Mouse (Mus musculus) hindbrain, embryonic 14.5 days (tissue): ENCODE data around the gene Stx7. TPM values are rescaled to one million over a fixed set of nuclear protein-coding genes. Genes with fewer than 3 reads are reported as not detected.

Source experiments
- ATAC-seq: fragments of 200-750 bp; cut with Nextera tagmentation; 2 replicates; pipeline ENCODE4 v1.8.0; 2017; ENCODE audit warnings: moderate number of reproducible peaks, mild to moderate bottlenecking, moderate TSS enrichment, moderate library complexity; ENCODE audit not compliant: low FRiP score
- DNase-seq: peaks from one replicate; pipeline ENCODE4 v3.0.0-alpha.2; 2015; ENCODE audit warnings: low spot score
- H3K27ac ChIP-seq: fragments of 300-500 bp; sonication (generic); 2 replicates; pipeline ENCODE4 v1.5.1; 2014; ENCODE audit warnings: mild to moderate bottlenecking, moderate library complexity
- H3K27me3 ChIP-seq: fragments of 300-500 bp; sonication (generic); 2 replicates; pipeline ENCODE4 v1.6.1; 2014; ENCODE audit warnings: mild to moderate bottlenecking, low read length, mixed read lengths; ENCODE audit not compliant: control insufficient read depth, insufficient read depth
- H3K36me3 ChIP-seq: fragments of 300-500 bp; sonication (generic); replicated peaks from 2 replicates; pipeline ENCODE4 v1.6.1; 2014; ENCODE audit not compliant: control insufficient read depth, insufficient read depth
- H3K4me1 ChIP-seq: fragments of 300-500 bp; sonication (generic); replicated peaks from 2 replicates; pipeline ENCODE4 v1.6.1; 2014; ENCODE audit warnings: antibody characterized with exemption, low read length, mixed read lengths; ENCODE audit not compliant: control insufficient read depth, insufficient read depth
- H3K4me2 ChIP-seq: fragments of 300-500 bp; sonication (generic); replicated peaks from 2 replicates; pipeline ENCODE4 v1.6.1; 2014; ENCODE audit warnings: mild to moderate bottlenecking, moderate library complexity
- H3K4me3 ChIP-seq: fragments of 300-500 bp; sonication (generic); replicated peaks from 2 replicates; pipeline ENCODE4 v1.5.1; 2014; ENCODE audit warnings: mild to moderate bottlenecking, low read length
- H3K9ac ChIP-seq: fragments of 300-500 bp; sonication (generic); 2 replicates; pipeline ENCODE4 v1.6.1; 2014
- H3K9me3 ChIP-seq: fragments of 300-500 bp; sonication (generic); 2 replicates; pipeline ENCODE4 v1.6.1; 2016; ENCODE audit warnings: low read length; ENCODE audit not compliant: control insufficient read depth
- WGBS: fragments of 180-500 bp; shearing (Covaris S2); extraction: QIAGEN DNeasy Blood & Tissue Kit; methylation state at CpG from one replicate; pipeline ENCODE4 v1.1.7; 2014; 5-methylcytosine and 5-hydroxymethylcytosine counted together
- polyA plus RNA-seq: library from polyadenylated mRNA; unstranded; fragments of >200 nt; fragmentation: Nextera tagmentation; extraction: Ambion mirVana; gene quantifications from 2 replicates; pipeline ENCODE4 v1.2.1, GENCODE M21; 2014

Gene Stx7
- polyA plus RNA-seq, 1 experiment from 2014 or later: 355 TPM

DNA sequence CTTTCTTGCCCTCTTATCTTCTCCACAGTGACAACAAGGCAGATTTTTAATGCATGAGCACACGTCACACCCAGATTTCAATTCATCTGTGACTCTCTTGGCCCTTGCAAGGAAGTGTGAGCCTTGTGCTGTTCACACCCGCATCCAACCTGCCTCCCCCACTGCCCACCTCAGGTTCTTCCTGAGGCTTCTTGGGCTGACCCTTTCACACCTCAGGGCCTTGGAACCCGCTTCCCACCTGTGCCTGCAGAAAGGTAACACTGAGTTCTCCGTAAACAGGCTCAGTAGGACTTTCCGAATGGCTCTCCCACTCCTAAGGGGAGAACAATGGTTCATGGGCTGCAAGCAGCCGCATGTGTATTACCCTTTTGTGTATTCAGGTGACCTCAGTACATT lies 15.8 kb downstream of the Stx7 start:
- H3K36me3 ChIP-seq: no peaks in the 10 kb centered on the region
- ATAC-seq (0 out of 2 replicates have a peak, but pooled peaks have one; percentile 7), DNase-seq (no peak)
- H3K9ac ChIP-seq: no peak overlapping the region
- no peak overlapping the region for H3K4me2 ChIP-seq
- H3K9me3 ChIP-seq: no peaks in the 10 kb centered on the region
- 43% methylated on average over 6 of the region's 6 CpGs for WGBS
- peaks cover 22% of the 10 kb centered on the region for H3K4me1 ChIP-seq
- H3K27ac ChIP-seq: no peak overlapping the region
- no peak overlapping the region for H3K4me3 ChIP-seq
- no peaks in the 10 kb centered on the region for H3K27me3 ChIP-seq

DNA sequence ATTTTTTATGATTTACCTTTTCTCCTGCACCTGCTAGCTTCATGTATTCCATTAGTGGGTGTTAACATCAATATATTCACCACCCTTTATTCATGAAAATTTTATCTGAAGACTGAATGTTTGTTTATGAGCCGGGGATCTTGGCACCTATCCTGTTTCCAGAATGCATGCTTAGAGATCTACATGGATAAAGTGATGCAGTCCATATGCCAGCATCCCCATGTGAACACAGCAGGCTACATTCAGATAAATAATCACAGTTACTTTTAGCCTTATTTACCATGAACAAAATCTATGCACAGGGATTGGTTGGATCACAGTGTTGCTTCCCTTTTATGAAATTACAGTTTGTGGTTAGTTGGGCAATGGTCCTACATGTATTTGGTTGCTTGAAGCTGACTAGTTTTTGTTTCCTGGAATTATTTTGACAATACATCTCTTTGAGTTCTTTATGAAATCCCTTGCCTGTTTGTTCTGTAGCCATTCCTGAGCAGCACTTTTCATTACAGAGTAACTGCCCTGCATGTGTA lies 16.5 kb downstream of the Stx7 start:
- no peak for DNase-seq

DNA sequence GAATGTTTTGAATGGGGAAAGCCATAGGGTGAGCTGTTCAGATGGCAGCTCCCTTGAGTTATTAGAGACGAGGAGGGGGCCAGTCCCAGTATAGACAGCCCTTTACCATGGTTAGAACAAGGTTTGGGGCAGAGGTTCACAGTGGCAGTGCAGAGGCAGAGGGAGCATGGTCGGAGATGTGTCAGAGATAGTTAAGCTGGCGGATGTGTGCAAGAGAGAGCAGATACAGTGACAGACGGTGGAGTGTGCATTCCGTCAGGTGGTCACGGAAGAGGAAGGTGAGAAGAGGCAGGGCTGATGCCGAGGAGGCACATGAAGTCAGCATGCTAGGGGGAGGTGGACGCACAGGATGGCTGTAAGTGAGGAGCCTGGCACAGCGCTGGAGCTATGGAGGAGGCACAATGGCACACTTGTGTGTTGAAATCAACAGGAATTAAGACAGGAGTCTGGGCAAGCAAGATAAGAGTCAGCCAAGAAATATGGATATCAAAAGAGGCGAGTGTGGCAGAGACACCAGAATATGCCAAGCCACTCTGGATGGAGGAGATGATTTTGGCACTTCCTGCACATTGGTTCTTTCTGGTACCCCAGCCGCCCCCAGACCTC lies 19.0 kb downstream of the Stx7 start:
- peaks cover 22% of the 10 kb centered on the region for H3K4me1 ChIP-seq
- no peak for DNase-seq
- no peak overlapping the region for H3K9ac ChIP-seq
- H3K9me3 ChIP-seq: no peaks in the 10 kb centered on the region
- WGBS: 91% methylated on average over 11 of the region's 11 CpGs
- no peak overlapping the region for H3K4me3 ChIP-seq
- H3K4me2 ChIP-seq: no peak overlapping the region
- ATAC-seq: no peak; the same call in 1 of the 2 replicates
- H3K27me3 ChIP-seq: no peaks in the 10 kb centered on the region
- no peak overlapping the region for H3K27ac ChIP-seq
- no peaks in the 10 kb centered on the region for H3K36me3 ChIP-seq

More for the DNA sequence above, 16.5 kb downstream of the Stx7 start:
- Histone ChIP-seq H3K9me3 (no peaks in the 10 kb centered on the region), H3K36me3 (no peaks in the 10 kb centered on the region), H3K4me1 (peaks cover 22% of the 10 kb centered on the region), H3K9ac (no peak overlapping the region), H3K27ac (no peak overlapping the region), H3K27me3 (no peaks in the 10 kb centered on the region), H3K4me3 (no peak overlapping the region), H3K4me2 (no peak overlapping the region)
- 32% methylated on average over 1 of the region's 1 CpGs for WGBS
- ATAC-seq: no peak

DNA sequence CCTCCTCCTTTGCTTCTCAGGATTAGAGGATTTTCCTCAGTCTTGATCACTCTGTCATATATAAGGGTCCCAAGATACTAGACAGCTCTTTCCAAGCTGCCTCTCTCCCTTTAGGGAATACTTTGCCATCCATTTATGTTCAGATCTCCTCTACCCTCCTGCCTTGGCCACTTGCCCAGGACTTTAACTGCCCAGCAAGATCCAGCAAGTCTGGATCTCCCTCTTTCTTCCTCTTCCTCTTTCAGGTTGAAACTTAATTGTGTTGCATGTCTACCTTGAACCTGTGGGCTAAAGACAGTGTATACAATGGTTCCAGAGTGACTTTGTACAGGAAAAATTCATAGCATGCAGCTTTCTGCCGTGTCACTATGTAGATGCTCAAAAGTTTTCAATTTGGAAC lies 19.8 kb downstream of the Stx7 start:
- H3K4me1 ChIP-seq: peaks cover 21% of the 10 kb centered on the region
- H3K4me2 ChIP-seq: no peak overlapping the region
- ATAC-seq: no peak
- H3K9ac ChIP-seq: no peak overlapping the region
- no peak for DNase-seq
- H3K27ac ChIP-seq: no peak overlapping the region
- H3K27me3 ChIP-seq: no peaks in the 10 kb centered on the region
- H3K9me3 ChIP-seq: no peaks in the 10 kb centered on the region
- 97% methylated on average over 1 of the region's 1 CpGs for WGBS
- no peak overlapping the region for H3K4me3 ChIP-seq
- H3K36me3 ChIP-seq: no peaks in the 10 kb centered on the region

DNA sequence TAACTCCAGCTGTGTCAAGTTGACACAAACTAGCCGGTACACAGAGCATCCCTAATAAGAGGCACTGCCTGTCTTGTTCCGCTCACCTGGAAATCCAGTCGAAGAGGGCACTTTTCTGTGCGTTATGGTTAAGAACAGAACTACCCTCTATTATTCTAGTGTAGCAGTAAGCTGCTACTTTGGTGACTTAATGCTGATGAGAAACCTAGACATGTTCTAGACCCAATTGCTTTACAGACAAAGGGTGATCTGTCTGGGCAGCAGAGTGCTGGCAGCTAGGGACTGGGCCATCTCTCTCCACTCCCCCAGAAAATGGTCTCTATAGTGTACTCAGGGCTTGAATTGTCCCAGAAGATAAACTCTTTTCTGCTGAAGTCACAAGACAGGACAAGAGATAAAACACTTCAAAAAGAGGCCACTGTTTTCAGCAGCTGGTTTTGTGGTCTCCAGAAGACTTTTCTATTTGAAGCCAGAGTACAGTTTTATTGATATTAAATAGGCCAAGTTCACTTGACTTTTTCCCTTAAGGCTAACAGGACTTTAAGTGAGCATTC lies 22.9 kb downstream of the Stx7 start:
- Histone ChIP-seq H3K9me3 (no peaks in the 10 kb centered on the region), H3K4me3 (no peak overlapping the region), H3K4me2 (no peak overlapping the region), H3K27ac (no peak overlapping the region), H3K4me1 (no peaks in the 10 kb centered on the region), H3K27me3 (no peaks in the 10 kb centered on the region), H3K36me3 (no peaks in the 10 kb centered on the region), H3K9ac (no peak overlapping the region)
- WGBS: 88% methylated on average over 4 of the region's 4 CpGs
- DNase-seq: no peak
- ATAC-seq: no peak

DNA sequence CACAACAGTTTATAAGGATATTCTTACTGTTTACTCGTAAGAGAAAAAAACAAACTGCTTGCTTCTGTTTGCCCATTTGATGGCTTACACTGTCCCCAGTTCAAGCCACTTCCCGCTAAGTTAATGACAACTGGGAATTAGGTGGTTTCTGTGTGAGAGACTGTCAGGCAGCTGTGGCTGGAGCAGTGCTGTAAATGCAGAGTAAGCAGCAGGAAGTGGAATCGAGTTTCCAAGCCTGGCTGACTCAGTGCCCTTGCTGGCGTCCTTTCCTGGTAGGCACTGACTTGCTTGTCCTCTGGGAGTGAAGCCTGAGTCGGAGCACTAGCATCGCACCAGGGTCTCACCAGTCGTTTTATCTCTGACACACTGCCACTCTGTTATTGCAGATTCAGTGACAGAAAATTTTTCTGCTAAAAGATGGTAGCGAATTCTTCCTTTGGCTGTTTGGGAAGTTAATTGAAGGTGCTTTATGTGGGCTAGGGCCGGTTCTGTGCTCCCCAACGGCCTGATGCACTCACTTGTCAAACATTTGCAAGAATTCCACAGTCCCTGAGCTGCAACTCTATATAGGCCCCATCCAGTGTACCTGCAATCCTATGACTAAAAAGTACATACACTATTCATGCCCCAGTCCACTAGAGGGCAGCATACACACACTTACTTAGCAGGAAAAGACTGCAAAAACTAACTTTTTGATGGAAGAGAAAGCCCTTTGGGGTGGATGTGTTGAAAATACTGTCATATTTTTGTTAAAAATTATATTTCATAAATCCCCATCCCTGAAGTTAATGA lies 24.3 kb downstream of the Stx7 start:
- DNase-seq: peak; percentile 87
- no peaks in the 10 kb centered on the region for H3K9me3 ChIP-seq
- peaks cover 2% of the 10 kb centered on the region for H3K36me3 ChIP-seq
- 58% methylated on average over 10 of the region's 10 CpGs for WGBS
- H3K27me3 ChIP-seq: no peaks in the 10 kb centered on the region
- ATAC-seq: peak; percentile 64; the same call in 1 of the 2 replicates
- H3K4me3 ChIP-seq: no peak overlapping the region
- no peak overlapping the region for H3K27ac ChIP-seq
- no peaks in the 10 kb centered on the region for H3K4me1 ChIP-seq
- H3K9ac ChIP-seq: no peak overlapping the region
- no peak overlapping the region for H3K4me2 ChIP-seq

DNA sequence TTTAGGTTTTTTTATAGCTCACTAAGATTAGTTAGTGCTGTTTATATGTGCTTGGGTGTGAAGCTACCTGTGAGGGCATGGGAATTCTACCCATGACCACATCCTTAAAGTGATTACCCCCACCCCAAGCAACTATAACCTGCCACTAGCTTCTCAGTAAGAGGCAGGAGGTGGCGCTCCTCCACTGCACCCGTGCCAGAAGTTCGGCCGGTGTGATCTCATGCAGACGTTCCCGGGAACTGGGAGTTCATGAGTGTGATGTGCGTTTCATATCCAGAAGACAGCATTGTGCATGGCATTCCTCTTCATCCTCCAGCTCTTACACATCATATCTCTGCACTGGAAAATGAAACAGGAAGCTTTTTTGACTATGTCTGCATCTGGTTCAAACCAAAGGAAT lies 41.3 kb downstream of the Stx7 start:
- Histone ChIP-seq H3K4me2 (no peak overlapping the region), H3K9ac (no peak overlapping the region), H3K9me3 (no peaks in the 10 kb centered on the region), H3K4me1 (no peaks in the 10 kb centered on the region), H3K27me3 (no peaks in the 10 kb centered on the region), H3K4me3 (no peak overlapping the region), H3K36me3 (peaks cover 44% of the 10 kb centered on the region), H3K27ac (no peak overlapping the region)
- 65% methylated on average over 7 of the region's 7 CpGs for WGBS
- DNase-seq (no peak), ATAC-seq (no peak)

DNA sequence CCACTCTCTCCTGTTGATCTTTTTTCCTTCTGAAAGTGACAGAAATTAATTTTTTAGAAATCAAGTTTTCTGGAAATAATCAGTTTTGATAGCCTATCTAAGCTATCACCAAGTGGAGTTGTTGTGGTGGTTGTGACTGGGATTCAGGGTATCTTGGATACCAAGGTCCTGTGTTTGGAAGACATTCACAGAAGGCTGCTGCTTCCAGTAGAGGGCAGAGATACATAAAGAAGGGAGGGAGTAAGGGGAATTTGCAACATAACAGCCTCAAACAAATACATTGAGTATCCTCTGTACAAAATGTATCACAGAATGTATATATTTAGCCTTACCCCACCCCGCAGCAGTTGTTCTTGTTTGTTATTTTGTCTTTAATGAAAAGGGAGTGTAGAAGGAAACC lies 42.9 kb downstream of the Stx7 start:
- peaks cover 28% of the 10 kb centered on the region for H3K36me3 ChIP-seq
- no peaks in the 10 kb centered on the region for H3K4me1 ChIP-seq
- peak; percentile 59 for DNase-seq
- ATAC-seq: peak; percentile 69; the same call in 1 of the 2 replicates
- H3K27ac ChIP-seq: no peak overlapping the region
- no peaks in the 10 kb centered on the region for H3K27me3 ChIP-seq
- H3K4me2 ChIP-seq: no peak overlapping the region
- no peak overlapping the region for H3K9ac ChIP-seq
- H3K4me3 ChIP-seq: no peak overlapping the region
- 70% methylated on average over 1 of the region's 1 CpGs for WGBS
- no peaks in the 10 kb centered on the region for H3K9me3 ChIP-seq

DNA sequence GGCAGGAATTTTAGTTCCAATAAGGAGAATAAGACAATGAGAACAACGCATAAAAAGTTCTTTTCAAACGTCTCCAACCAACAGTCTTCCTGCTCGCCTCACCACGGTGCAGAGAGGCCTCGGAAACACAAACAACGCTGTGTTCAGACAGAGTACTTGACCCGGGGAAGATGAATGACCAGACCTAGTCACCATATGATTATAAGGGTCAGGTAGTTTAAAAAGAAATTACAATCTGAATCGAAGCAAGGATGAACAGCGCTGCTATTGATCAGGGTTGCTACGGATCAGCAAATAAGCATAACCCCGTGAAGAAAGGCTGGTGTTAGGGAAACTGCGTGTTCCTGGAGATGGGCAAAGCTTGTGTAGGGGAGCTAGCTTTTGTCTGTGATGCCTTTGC lies 50.2 kb downstream of the Stx7 start:
- ATAC-seq: no peak

More for the DNA sequence above, 50.2 kb downstream of the Stx7 start:
- Histone ChIP-seq H3K27ac (no peak overlapping the region), H3K4me2 (no peak overlapping the region), H3K4me1 (no peaks in the 10 kb centered on the region), H3K4me3 (no peak overlapping the region), H3K9me3 (no peaks in the 10 kb centered on the region), H3K27me3 (no peaks in the 10 kb centered on the region), H3K9ac (no peak overlapping the region), H3K36me3 (no peaks in the 10 kb centered on the region)
- no peak for DNase-seq
- 17% methylated on average over 12 of the region's 12 CpGs for WGBS
